Mouse (Mus musculus) hindbrain, embryonic 10.5 days (tissue): ENCODE measurements at regions not wholly inside any gene's neighbourhood (a gene's known extent, or its start where the extent isn't known, plus 50 kb on each side); places are given as distances from the start of the nearest gene placed in this dataset.
"Not testable (repeated sequence)": the region's sequence is repeated elsewhere in the genome, so short reads cannot be mapped to it uniquely, and the experiment has no call there.

Experiments
- DNase-seq: peaks from one replicate; pipeline ENCODE4 v3.0.0-alpha.2; 2017; ENCODE audit warnings: low spot score
- H3K27ac ChIP-seq: fragments of 300-500 bp; sonication (generic); 2 replicates; pipeline ENCODE4 v1.5.1; 2016; ENCODE audit warnings: mild to moderate bottlenecking, moderate library complexity
- H3K27me3 ChIP-seq: fragments of 300-500 bp; sonication (generic); 2 replicates; pipeline ENCODE4 v1.6.1; 2016; ENCODE audit warnings: mild to moderate bottlenecking; ENCODE audit not compliant: poor library complexity, insufficient read depth, severe bottlenecking
- H3K36me3 ChIP-seq: fragments of 300-500 bp; sonication (generic); 2 replicates; pipeline ENCODE4 v1.6.1; 2016; ENCODE audit warnings: mild to moderate bottlenecking, moderate library complexity
- H3K4me1 ChIP-seq: fragments of 300-500 bp; sonication (generic); replicated peaks from 2 replicates; pipeline ENCODE4 v1.6.1; 2016; ENCODE audit warnings: mild to moderate bottlenecking
- H3K4me3 ChIP-seq: fragments of 300-500 bp; sonication (generic); 2 replicates; pipeline ENCODE4 v1.5.1; 2016; ENCODE audit warnings: mild to moderate bottlenecking, moderate library complexity
- H3K9me3 ChIP-seq: fragments of 300-500 bp; sonication (generic); 2 replicates; pipeline ENCODE4 v1.6.1; 2016; ENCODE audit warnings: mild to moderate bottlenecking, moderate library complexity
- WGBS: fragments of 180-500 bp; shearing (Covaris S2); methylation state at CpG from one replicate; pipeline ENCODE4 v1.1.7; 2016; 5-methylcytosine and 5-hydroxymethylcytosine counted together

GRCm38 (mm10) chr7:63997997-63998396, 59.3 kb upstream of the Klf13 start:
- no peaks in the 10 kb centered on the region for H3K36me3 ChIP-seq
- H3K4me3 ChIP-seq, result no peak overlapping the region
- H3K4me1 ChIP-seq, result no peaks in the 10 kb centered on the region
- H3K27me3 ChIP-seq, result no peaks in the 10 kb centered on the region
- 79% methylated on average over 3 of the region's 3 CpGs for WGBS
- DNase-seq, result no peak
- H3K9me3 ChIP-seq, result no peaks in the 10 kb centered on the region
- no peak overlapping the region for H3K27ac ChIP-seq

- H3K27me3 ChIP-seq, result no peaks in the 10 kb centered on the region
- 91% methylated on average over 6 of the region's 6 CpGs for WGBS
These were observed 57.9 kb upstream of the Klf13 start for GRCm38 (mm10) chr7:63996581-63997098.

GRCm38 (mm10) chr7:63995255-63995980, 56.7 kb upstream of the Klf13 start:
- 91% methylated on average over 3 of the region's 3 CpGs for WGBS
- no peaks in the 10 kb centered on the region for H3K27me3 ChIP-seq
- no peak overlapping the region for H3K4me3 ChIP-seq
- no peak overlapping the region for H3K27ac ChIP-seq
- DNase-seq, result no peak
- no peaks in the 10 kb centered on the region for H3K36me3 ChIP-seq
- no peaks in the 10 kb centered on the region for H3K9me3 ChIP-seq
- no peaks in the 10 kb centered on the region for H3K4me1 ChIP-seq

More at GRCm38 (mm10) chr7:63996581-63997098, 57.9 kb upstream of the Klf13 start:
- no peak for DNase-seq
- Histone ChIP-seq H3K4me1 (no peaks in the 10 kb centered on the region), H3K27ac (no peak overlapping the region), H3K36me3 (no peaks in the 10 kb centered on the region), H3K4me3 (no peak overlapping the region), H3K9me3 (no peaks in the 10 kb centered on the region)

- H3K4me1 ChIP-seq, H3K27ac ChIP-seq, H3K27me3 ChIP-seq, H3K4me3 ChIP-seq, H3K9me3 ChIP-seq, DNase-seq, H3K36me3 ChIP-seq: not testable (repeated sequence)
- whole genome bisulfite sequencing, result 81% methylated on average over 3 of the region's 3 CpGs
These were observed 56.1 kb upstream of the Klf13 start for GRCm38 (mm10) chr7:63994769-63995168.

GRCm38 (mm10) chr7:63992155-63992554, 53.4 kb upstream of the Klf13 start:
- peaks cover 10% of the 10 kb centered on the region for H3K4me1 ChIP-seq
- H3K27me3 ChIP-seq, result no peaks in the 10 kb centered on the region
- H3K36me3 ChIP-seq, result no peaks in the 10 kb centered on the region
- H3K27ac ChIP-seq, result no peak overlapping the region
- no peaks in the 10 kb centered on the region for H3K9me3 ChIP-seq
- no peak overlapping the region for H3K4me3 ChIP-seq
- 94% methylated on average over 13 of the region's 13 CpGs for WGBS
- no peak for DNase-seq

- H3K27ac ChIP-seq, result 0 out of 2 replicates have a peak overlapping the region, but pooled peaks have one; percentile 51
- no peaks in the 10 kb centered on the region for H3K36me3 ChIP-seq
- WGBS, result 91% methylated on average over 12 of the region's 12 CpGs
- DNase-seq, result no peak
- peaks cover 18% of the 10 kb centered on the region for H3K4me1 ChIP-seq
- H3K4me3 ChIP-seq, result no peak overlapping the region
- no peaks in the 10 kb centered on the region for H3K9me3 ChIP-seq
- H3K27me3 ChIP-seq, result no peaks in the 10 kb centered on the region
These were observed 52.6 kb upstream of the Klf13 start for GRCm38 (mm10) chr7:63991085-63992010.

- no peak for DNase-seq
- peaks cover 27% of the 10 kb centered on the region for H3K4me1 ChIP-seq
These were observed 51.8 kb upstream of the Klf13 start for GRCm38 (mm10) chr7:63990312-63991028.

GRCm38 (mm10) chr7:63989736-63990135, 51.0 kb upstream of the Klf13 start:
- H3K4me3 ChIP-seq, result no peak overlapping the region
- H3K9me3 ChIP-seq, result no peaks in the 10 kb centered on the region
- no peaks in the 10 kb centered on the region for H3K27me3 ChIP-seq
- no peak for DNase-seq
- peaks cover 28% of the 10 kb centered on the region for H3K4me1 ChIP-seq
- H3K27ac ChIP-seq, result no peak overlapping the region
- no peaks in the 10 kb centered on the region for H3K36me3 ChIP-seq

More at GRCm38 (mm10) chr7:63990312-63991028, 51.8 kb upstream of the Klf13 start:
- Histone ChIP-seq H3K9me3 (no peaks in the 10 kb centered on the region), H3K27me3 (no peaks in the 10 kb centered on the region), H3K36me3 (no peaks in the 10 kb centered on the region), H3K4me3 (no peak overlapping the region), H3K27ac (0 out of 2 replicates have a peak overlapping the region, but pooled peaks have one; percentile 12)
- 82% methylated on average over 8 of the region's 8 CpGs for WGBS
